Mouse (Mus musculus) liver, embryonic 15.5 days (tissue): ENCODE results near the gene Lsm2. TPM values are rescaled to one million over a fixed set of nuclear protein-coding genes. Genes with fewer than 3 reads are reported as not detected.
"Not testable (repeated sequence)": the region's sequence is repeated elsewhere in the genome, so short reads cannot be mapped to it uniquely, and the experiment has no call there.

Experiments used
- ATAC-seq: fragments of 200-750 bp; cut with Nextera tagmentation; 2 replicates; pipeline ENCODE4 v1.8.0; 2017; ENCODE audit warnings: moderate number of reproducible peaks, mild to moderate bottlenecking, moderate library complexity; ENCODE audit not compliant: insufficient read depth
- H3K27ac ChIP-seq: fragments of 300-500 bp; sonication (generic); replicated peaks from 2 replicates; pipeline ENCODE4 v1.5.1; 2015; ENCODE audit warnings: mild to moderate bottlenecking, inconsistent platforms
- H3K27me3 ChIP-seq: fragments of 300-500 bp; sonication (generic); 2 replicates; pipeline ENCODE4 v1.6.1; 2015; ENCODE audit warnings: mild to moderate bottlenecking, inconsistent platforms
- H3K36me3 ChIP-seq: fragments of 300-500 bp; sonication (generic); replicated peaks from 2 replicates; pipeline ENCODE4 v1.6.1; 2015; ENCODE audit warnings: moderate library complexity, mild to moderate bottlenecking, inconsistent platforms
- H3K4me1 ChIP-seq: fragments of 300-500 bp; sonication (generic); replicated peaks from 2 replicates; pipeline ENCODE4 v1.6.1; 2015; ENCODE audit warnings: inconsistent platforms
- H3K4me2 ChIP-seq: fragments of 300-500 bp; sonication (generic); 2 replicates; pipeline ENCODE4 v1.6.1; 2015; ENCODE audit warnings: moderate library complexity, mild to moderate bottlenecking, inconsistent platforms
- H3K4me3 ChIP-seq: fragments of 300-500 bp; sonication (generic); replicated peaks from 2 replicates; pipeline ENCODE4 v1.5.1; 2015; ENCODE audit warnings: mild to moderate bottlenecking, inconsistent platforms
- H3K9ac ChIP-seq: fragments of 300-500 bp; sonication (generic); 2 replicates; pipeline ENCODE4 v1.6.1; 2015; ENCODE audit warnings: moderate library complexity, mild to moderate bottlenecking, inconsistent platforms
- H3K9me3 ChIP-seq: fragments of 300-500 bp; sonication (generic); replicated peaks from 2 replicates; pipeline ENCODE4 v1.6.1; 2016; ENCODE audit warnings: inconsistent platforms
- WGBS: fragments of 180-500 bp; shearing (Covaris S2); methylation state at CpG from one replicate; pipeline ENCODE4 v1.1.7; 2015; ENCODE audit warnings: mixed read lengths; ENCODE audit not compliant: insufficient replicate concordance; 5-methylcytosine and 5-hydroxymethylcytosine counted together
- polyA plus RNA-seq: library from polyadenylated mRNA; unstranded; fragments of >200 nt; fragmentation: Nextera tagmentation; extraction: Ambion mirVana; gene quantifications from 2 replicates; pipeline ENCODE4 v1.2.1, GENCODE M21; 2015

The Lsm2 gene
- polyA plus RNA-seq, 1 experiment from 2014 or later: 120 TPM

- H3K4me2 ChIP-seq, H3K27ac ChIP-seq, H3K4me3 ChIP-seq, H3K36me3 ChIP-seq, ATAC-seq, H3K9ac ChIP-seq, H3K9me3 ChIP-seq: not testable (repeated sequence)
- WGBS: 28% methylated on average over 37 of the region's 40 CpGs
- Histone ChIP-seq H3K4me1 (peaks cover 19% of the 10 kb centered on the region), H3K27me3 (peaks cover 62% of the 10 kb centered on the region)
Measured at GRCm38 (mm10) chr17:34957291-34957690, 24.4 kb upstream of the Lsm2 start.

DNA sequence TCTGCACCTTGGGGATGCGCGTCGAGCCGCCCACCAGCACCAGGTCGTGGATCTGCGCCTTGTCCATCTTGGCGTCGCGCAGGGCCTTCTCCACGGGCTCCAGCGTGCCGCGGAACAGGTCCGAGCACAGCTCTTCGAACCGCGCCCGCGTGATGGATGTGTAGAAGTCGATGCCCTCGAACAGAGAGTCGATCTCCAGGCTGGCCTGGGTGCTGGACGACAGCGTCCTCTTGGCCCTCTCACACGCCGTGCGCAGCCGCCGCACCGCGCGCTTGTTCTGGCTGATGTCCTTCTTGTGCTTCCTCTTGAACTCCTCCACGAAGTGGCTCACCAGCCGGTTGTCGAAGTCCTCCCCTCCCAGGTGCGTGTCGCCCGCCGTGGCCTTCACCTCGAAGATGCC, 23.7 kb upstream of the Lsm2 start:
- H3K9me3 ChIP-seq, H3K9ac ChIP-seq, ATAC-seq, H3K4me3 ChIP-seq, H3K27ac ChIP-seq, H3K36me3 ChIP-seq, H3K4me2 ChIP-seq: not testable (repeated sequence)
- peaks cover 17% of the 10 kb centered on the region for H3K4me1 ChIP-seq
- WGBS: 28% methylated on average over 30 of the region's 40 CpGs
- H3K27me3 ChIP-seq: peaks cover 68% of the 10 kb centered on the region

DNA sequence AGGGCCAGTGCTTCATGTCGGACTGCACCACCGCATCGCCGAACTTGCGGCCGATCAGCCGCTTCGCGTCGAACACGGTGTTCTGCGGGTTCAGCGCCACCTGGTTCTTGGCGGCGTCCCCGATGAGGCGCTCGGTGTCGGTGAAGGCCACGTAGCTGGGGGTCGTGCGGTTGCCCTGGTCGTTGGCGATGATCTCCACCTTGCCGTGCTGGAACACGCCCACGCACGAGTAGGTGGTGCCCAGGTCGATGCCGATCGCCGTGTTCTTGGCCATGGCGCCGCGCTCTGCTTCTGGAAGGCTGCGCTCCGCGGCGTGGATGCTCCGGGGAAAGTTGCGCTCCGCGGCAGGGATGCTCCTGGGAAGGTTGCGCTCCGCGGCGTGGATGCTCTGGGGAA, 22.9 kb upstream of the Lsm2 start:
- peak overlapping the region; percentile 91 for H3K4me2 ChIP-seq
- ATAC-seq: peak; percentile 14
- not testable (repeated sequence) for H3K9me3 ChIP-seq, H3K9ac ChIP-seq, H3K27ac ChIP-seq, H3K36me3 ChIP-seq
- H3K4me1 ChIP-seq: peaks cover 12% of the 10 kb centered on the region
- H3K4me3 ChIP-seq: peak overlapping the region; percentile 62
- peaks cover 74% of the 10 kb centered on the region for H3K27me3 ChIP-seq
- 3% methylated on average over 28 of the region's 47 CpGs for WGBS

GRCm38 (mm10) chr17:34959130-34959778, 22.4 kb upstream of the Lsm2 start, which contains the start of gene Hspa1b:
TSS of gene Hspa1b (minus strand) at chr17:34959238.
- WGBS: under 1% methylated on average over 32 of the region's 32 CpGs
- Histone ChIP-seq H3K4me2 (peak within 1 kb of the TSS; percentile 91), H3K9ac (peak within 1 kb of the TSS; percentile 67), H3K4me1 (peaks cover 12% of the 10 kb centered on the region), H3K27me3 (peaks cover 78% of the 10 kb centered on the region), H3K4me3 (peak within 1 kb of the TSS; percentile 62), H3K27ac (peak within 1 kb of the TSS; percentile 81)
- H3K36me3 ChIP-seq, H3K9me3 ChIP-seq: not testable (repeated sequence)
- peak; percentile 81 for ATAC-seq

GRCm38 (mm10) chr17:34959881-34960515, 21.7 kb upstream of the Lsm2 start:
- H3K27me3 ChIP-seq: peaks cover 83% of the 10 kb centered on the region
- peak; percentile 36; the same call in 1 of the 2 replicates for ATAC-seq
- peak overlapping the region; percentile 62 for H3K4me3 ChIP-seq
- peak overlapping the region; percentile 91 for H3K4me2 ChIP-seq
- H3K9me3 ChIP-seq: no peaks in the 10 kb centered on the region
- no peaks in the 10 kb centered on the region for H3K36me3 ChIP-seq
- peaks cover 12% of the 10 kb centered on the region for H3K4me1 ChIP-seq
- 5% methylated on average over 12 of the region's 12 CpGs for WGBS
- peak overlapping the region; percentile 67 for H3K9ac ChIP-seq
- H3K27ac ChIP-seq: peak overlapping the region; percentile 81

- H3K4me3 ChIP-seq: no peak overlapping the region
- H3K27me3 ChIP-seq: peaks cover 84% of the 10 kb centered on the region
- H3K27ac ChIP-seq: no peak overlapping the region
- no peak overlapping the region for H3K4me2 ChIP-seq
- peaks cover 12% of the 10 kb centered on the region for H3K4me1 ChIP-seq
- no peak for ATAC-seq
- no peaks in the 10 kb centered on the region for H3K36me3 ChIP-seq
- no peaks in the 10 kb centered on the region for H3K9me3 ChIP-seq
- H3K9ac ChIP-seq: no peak overlapping the region
Measured at GRCm38 (mm10) chr17:34960702-34961493, 20.8 kb upstream of the Lsm2 start.

- no peak overlapping the region for H3K9ac ChIP-seq
- no peak for ATAC-seq
- H3K4me2 ChIP-seq: no peak overlapping the region
- 21% methylated on average over 3 of the region's 3 CpGs for WGBS
- H3K9me3 ChIP-seq: no peaks in the 10 kb centered on the region
- H3K27ac ChIP-seq: no peak overlapping the region
- H3K36me3 ChIP-seq: no peaks in the 10 kb centered on the region
- no peak overlapping the region for H3K4me3 ChIP-seq
- H3K27me3 ChIP-seq: peaks cover 81% of the 10 kb centered on the region
- peaks cover 12% of the 10 kb centered on the region for H3K4me1 ChIP-seq
Measured at GRCm38 (mm10) chr17:34962125-34962524, 19.5 kb upstream of the Lsm2 start.

DNA sequence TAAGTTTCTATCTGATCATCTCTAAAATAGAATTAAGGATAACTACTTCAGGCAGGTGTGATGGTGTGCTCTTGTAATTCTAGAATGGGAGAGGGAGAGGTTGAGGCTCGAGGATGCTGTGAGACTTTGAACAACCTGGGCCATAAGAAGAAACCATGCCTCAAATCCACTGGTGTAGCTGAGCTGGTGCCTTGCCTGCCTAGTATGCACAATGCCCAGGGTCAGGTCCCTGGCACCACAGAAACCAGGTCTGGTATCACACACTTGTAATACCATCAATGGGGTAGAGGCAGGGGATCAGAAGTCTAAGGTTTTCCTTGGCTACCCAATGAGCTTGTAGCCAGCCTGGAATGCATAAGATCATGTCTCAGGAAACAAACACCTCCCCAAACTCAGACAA, 18.8 kb upstream of the Lsm2 start:
- no peaks in the 10 kb centered on the region for H3K9me3 ChIP-seq
- no peak overlapping the region for H3K27ac ChIP-seq
- H3K9ac ChIP-seq: no peak overlapping the region
- no peaks in the 10 kb centered on the region for H3K36me3 ChIP-seq
- H3K4me3 ChIP-seq: no peak overlapping the region
- 55% methylated on average over 1 of the region's 1 CpGs for whole genome bisulfite sequencing
- H3K4me2 ChIP-seq: no peak overlapping the region
- peaks cover 12% of the 10 kb centered on the region for H3K4me1 ChIP-seq
- peaks cover 84% of the 10 kb centered on the region for H3K27me3 ChIP-seq
- ATAC-seq: no peak

GRCm38 (mm10) chr17:34964640-34965049, 17.0 kb upstream of the Lsm2 start:
- Histone ChIP-seq H3K36me3 (no peaks in the 10 kb centered on the region), H3K27ac (no peak overlapping the region), H3K9me3 (no peaks in the 10 kb centered on the region), H3K27me3 (peaks cover 88% of the 10 kb centered on the region), H3K4me3 (no peak overlapping the region), H3K4me1 (peaks cover 8% of the 10 kb centered on the region), H3K9ac (no peak overlapping the region), H3K4me2 (no peak overlapping the region)
- ATAC-seq: no peak
- 29% methylated on average over 1 of the region's 1 CpGs for WGBS

- Histone ChIP-seq H3K27me3 (peaks cover 87% of the 10 kb centered on the region), H3K4me3 (no peak overlapping the region), H3K9me3 (no peaks in the 10 kb centered on the region), H3K36me3 (no peaks in the 10 kb centered on the region), H3K4me2 (no peak overlapping the region), H3K4me1 (no peaks in the 10 kb centered on the region; the same call in 1 of the 2 replicates), H3K27ac (no peak overlapping the region), H3K9ac (no peak overlapping the region)
- no peak for ATAC-seq
- WGBS: 38% methylated on average over 5 of the region's 5 CpGs
Measured at GRCm38 (mm10) chr17:34965627-34966026, 16.0 kb upstream of the Lsm2 start.

DNA sequence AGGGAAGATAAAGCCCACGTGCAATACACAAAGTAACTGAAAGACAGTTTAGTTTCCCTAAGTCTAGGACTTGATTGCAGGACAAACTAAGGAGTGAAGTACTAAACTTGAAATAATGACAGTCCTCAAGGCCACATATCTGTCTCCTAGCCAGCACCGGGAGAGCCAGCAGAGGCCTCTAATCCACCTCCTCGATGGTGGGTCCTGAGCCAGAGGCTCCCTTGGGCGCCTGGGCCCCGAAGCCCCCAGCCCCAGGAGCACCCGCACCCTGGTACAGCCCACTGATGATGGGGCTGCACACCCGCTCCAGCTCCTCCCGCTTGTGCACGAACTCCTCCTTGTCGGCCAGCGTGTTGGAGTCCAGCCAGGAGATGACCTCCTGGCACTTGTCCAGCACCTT, 11.8 kb upstream of the Lsm2 start, which contains the start of gene Gm20481:
TSS of gene Gm20481 (plus strand) at position 91 of the 400 bp plus-strand sequence.
- peaks cover 82% of the 10 kb centered on the region for H3K27me3 ChIP-seq
- not testable (repeated sequence) for H3K4me3 ChIP-seq, H3K4me2 ChIP-seq, H3K4me1 ChIP-seq, ATAC-seq, H3K9ac ChIP-seq, H3K9me3 ChIP-seq, H3K27ac ChIP-seq, H3K36me3 ChIP-seq
- whole genome bisulfite sequencing: 57% methylated on average over 8 of the region's 11 CpGs
